Mouse (Mus musculus): ENCODE results near the gene Sntb2.

- TF ChIP-seq RAD21 (IDR thresholded peaks at IDR 0.05; ENCODE audit: low read depth, low read length) (no peak), CHD1 (IDR thresholded peaks at IDR 0.05; ENCODE audit: low read depth, low read length) (no peak), ZC3H11A (IDR thresholded peaks at IDR 0.05; ENCODE audit: low read depth, low read length) (no peak)
These were observed 5.6 kb upstream of the Sntb2 start for GRCm38 (mm10) chr8:106929921-106930320.
